Comparison of ENCODE assay signal across 10 mouse cellular contexts in the genomic region with DNA sequence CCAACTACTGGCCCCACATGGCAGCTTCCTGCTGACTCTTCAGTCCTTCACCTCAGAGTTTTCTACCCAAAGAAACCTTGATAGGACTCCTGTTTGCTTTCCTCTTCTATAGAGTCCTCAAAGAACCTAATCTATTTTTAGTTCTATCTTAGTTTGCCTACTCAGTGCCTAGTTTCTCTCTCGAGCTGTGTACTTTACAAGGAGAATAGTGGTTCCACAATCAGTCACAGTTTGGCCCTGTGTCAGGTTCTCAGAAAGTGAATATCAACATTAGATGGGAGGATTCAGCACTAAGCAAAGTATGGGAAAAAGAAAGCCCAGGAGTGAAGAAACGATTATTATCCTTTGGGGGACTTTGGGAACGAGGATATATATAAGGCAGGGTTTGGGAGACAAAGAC.
DNase-seq lines count a peak whose midpoint lies in the region; ATAC-seq and TF ChIP-seq lines count a peak whose summit lies in the region.
"Had no signal": no experiment of that assay in that cellular context is flagged by ENCODE, and none has a peak within 500 bp of the region (broad histone marks: within the 10 kb centered on the region; RNA-seq: fewer than 3 reads in every experiment).

No protein-coding gene starts in this region.

- peaks cover 10% of the 10 kb centered on the region for H3K4me1 ChIP-seq in kidney, embryonic 15.5 days
- H3K4me1 ChIP-seq in CH12.LX (ENCODE audit: control insufficient read depth in 1 of 2, insufficient read depth in 2 of 2): peaks cover 10 to 20% of the 10 kb centered on the region in 2 experiments; a peak in 3 of 4 replicates

- dilution Hi-C loops in CH12.LX (cut with MboI; ENCODE audit: extremely low pct_ligation_motif_present, extremely low pct_unique_long_range_greater_than_20kb, low sequenced_read_pairs): no loop called here

- no peaks in the 10 kb centered on the region for H3K9me3 ChIP-seq in kidney, embryonic 15.5 days (replicated peaks)
- H3K9me3 ChIP-seq in CH12.LX (replicated peaks; ENCODE audit: low read length): no peaks in the 10 kb centered on the region
- H3K9me3 ChIP-seq: embryonic facial prominence, embryonic 15.5 days; limb, embryonic 13.5 days had no signal

- no peak for TF ChIP-seq POLR2A in CH12.LX (IDR thresholded peaks at IDR 0.05; ENCODE audit: low read depth, low read length)

- H3K27me3 ChIP-seq in kidney, embryonic 15.5 days: no peaks in the 10 kb centered on the region
- H3K27me3 ChIP-seq in CH12.LX (replicated peaks): no peaks in the 10 kb centered on the region
- H3K27me3 ChIP-seq: embryonic facial prominence, embryonic 15.5 days; limb, embryonic 13.5 days had no signal

- 51% methylated on average over 3 of the region's 3 CpGs for WGBS in kidney, embryonic 15.5 days

- no peaks in the 10 kb centered on the region for H3K36me3 ChIP-seq in kidney, embryonic 15.5 days
- H3K36me3 ChIP-seq in CH12.LX (replicated peaks in 1 of 2; ENCODE audit: control insufficient read depth in 1 of 2, insufficient read depth in 1 of 2, low read length in 1 of 2): no peaks in the 10 kb centered on the region
- H3K36me3 ChIP-seq: embryonic facial prominence, embryonic 15.5 days; limb, embryonic 13.5 days had no signal

- TF ChIP-seq RAD21 in CH12.LX (IDR thresholded peaks at IDR 0.05; ENCODE audit: low read depth, low read length): no peak

- peak; percentile 44 for ATAC-seq in frontal cortex, adult (ENCODE audit: low TSS enrichment)
- ATAC-seq in kidney, embryonic 15.5 days (replicated peaks; ENCODE audit: low FRiP score): no peak

- TF ChIP-seq EP300 in CH12.LX (IDR thresholded peaks at IDR 0.05; ENCODE audit: low read length): no peak

- peak overlapping the region; percentile 66 for H3K27ac ChIP-seq in kidney, embryonic 15.5 days
- H3K27ac ChIP-seq in CH12.LX (ENCODE audit: insufficient read depth, low read depth): no peak overlapping the region
- H3K27ac ChIP-seq: embryonic facial prominence, embryonic 15.5 days; limb, embryonic 13.5 days had no signal

- no peak overlapping the region for H3K4me3 ChIP-seq in kidney, embryonic 15.5 days (replicated peaks)
- H3K4me3 ChIP-seq in CH12.LX (replicated peaks in 1 of 3; ENCODE audit: low read depth in 2 of 3, low read length in 2 of 3, poor library complexity in 1 of 3): no peak overlapping the region
- H3K4me3 ChIP-seq: embryonic facial prominence, embryonic 15.5 days; limb, embryonic 13.5 days had no signal

- no peaks in the 10 kb centered on the region for H3K79me2 ChIP-seq in CH12.LX (replicated peaks; ENCODE audit: control insufficient read depth, extremely low read depth, insufficient read depth, poor library complexity, severe bottlenecking)

- 0 out of 2 replicates have a peak overlapping the region, but pooled peaks have one; percentile 26 for H3K4me2 ChIP-seq in kidney, embryonic 15.5 days
- peak overlapping the region; percentile 27; the same call in 1 of the 2 replicates for H3K4me2 ChIP-seq in CH12.LX (ENCODE audit: insufficient read depth, low read depth, poor library complexity, severe bottlenecking)
- H3K4me2 ChIP-seq: embryonic facial prominence, embryonic 15.5 days; limb, embryonic 13.5 days had no signal

- TF ChIP-seq CTCF in CH12.LX (conservative IDR thresholded peaks at IDR 0.05 in 1 of 2, IDR thresholded peaks at IDR 0.05 in 1 of 2; ENCODE audit: low read depth in 2 of 2, low read length in 2 of 2): no peak

- H3K9ac ChIP-seq in kidney, embryonic 15.5 days: no peak overlapping the region
- H3K9ac ChIP-seq in CH12.LX (ENCODE audit: insufficient read depth, low read depth): no peak overlapping the region
- H3K9ac ChIP-seq: embryonic facial prominence, embryonic 15.5 days; limb, embryonic 13.5 days had no signal

- in situ Hi-C loops in CH12.LX (cut with MboI; ENCODE audit: low pct_ligation_motif_present, low pct_unique_long_range_greater_than_20kb, low sequenced_read_pairs): no loop called here

- DNase-seq in frontal cortex, postnatal 14 days (ENCODE audit: low spot score in 2 of 2): no peak
- no peak for DNase-seq in kidney, postnatal 36 days
- DNase-seq in CH12.LX (ENCODE audit: extremely low read depth): no peak
- peak; percentile 10 for DNase-seq in lung, postnatal 10 days
- DNase-seq in layer of hippocampus, postnatal 25 days (ENCODE audit: extremely low spot score in 1 of 2, low spot score in 1 of 2): no peak
- DNase-seq in cerebellum, adult 9-11 months: no peak

TF ChIP-seq in CH12.LX, 34 proteins besides CTCF, POLR2A, EP300 and RAD21:
- TF ChIP-seq TBP (conservative IDR thresholded peaks at IDR 0.05; ENCODE audit: low read depth, low read length) (no peak), IRF4 (IDR thresholded peaks at IDR 0.05; ENCODE audit: low read depth, low read length) (0 out of 2 replicates have a peak, but pooled peaks have one; percentile 21), MYC (IDR thresholded peaks at IDR 0.05; ENCODE audit: low read depth, low read length) (no peak), NRF1 (IDR thresholded peaks at IDR 0.05; ENCODE audit: low read depth, low read length) (no peak)
